Mouse (Mus musculus): ENCODE measurements around the gene Chic2. TPM values are rescaled to one million over a fixed set of nuclear protein-coding genes. Genes with fewer than 3 reads are reported as not detected.

Chic2 gene
- total and polyA plus RNA-seq, 3 experiments: 33.4 to 100 (median 41.1) TPM

GRCm38 (mm10) chr5:74952938-74953337 is 91.6 kb downstream of the Chic2 start:
- no peaks in the 10 kb centered on the region for H3K27me3 ChIP-seq (ENCODE audit: control insufficient read depth in 1 of 2, insufficient read depth in 2 of 2, low read length in 2 of 2)

GRCm38 (mm10) chr5:74951375-74951774 is 93.2 kb downstream of the Chic2 start:
- H3K9me3 ChIP-seq (replicated peaks; ENCODE audit: insufficient read depth, low read length): no peaks in the 10 kb centered on the region
- peaks cover 2 to 26% of the 10 kb centered on the region in 2 experiments; a peak in 3 of 4 replicates for H3K4me1 ChIP-seq (ENCODE audit: control insufficient read depth in 1 of 2, insufficient read depth in 2 of 2, low read length in 2 of 2)
- peaks cover 0 to 9% of the 10 kb centered on the region in 2 experiments; a peak in 2 of 4 replicates for H3K36me3 ChIP-seq (ENCODE audit: control insufficient read depth in 1 of 2, insufficient read depth in 2 of 2, low read length in 2 of 2)
- no peak overlapping the region for H3K9ac ChIP-seq (ENCODE audit: control insufficient read depth, low read depth, low read length, poor library complexity, severe bottlenecking)
- H3K79me2 ChIP-seq (ENCODE audit: control insufficient read depth, insufficient read depth, low read length, poor library complexity): no peaks in the 10 kb centered on the region
- TF ChIP-seq POLR2AphosphoS2 (IDR thresholded peaks at IDR 0.05; ENCODE audit: low read length) (no peak), UBTF (IDR thresholded peaks at IDR 0.05; ENCODE audit: borderline replicate concordance, insufficient read depth, low read depth, low read length) (no peak), RCOR1 (IDR thresholded peaks at IDR 0.05; ENCODE audit: low read depth, low read length) (no peak), MAX (IDR thresholded peaks at IDR 0.05; ENCODE audit: low read length) (no peak)
- no peak overlapping the region for H3K4me3 ChIP-seq (ENCODE audit: control insufficient read depth in 1 of 2, insufficient read depth in 1 of 2, low read depth in 2 of 2, low read length in 2 of 2)
- H3K27ac ChIP-seq (ENCODE audit: control insufficient read depth, low read depth, low read length): no peak overlapping the region
- no peak for DNase-seq (ENCODE audit: low read depth, low spot score)
- H3K27me3 ChIP-seq (ENCODE audit: control insufficient read depth in 1 of 2, insufficient read depth in 2 of 2, low read length in 2 of 2): no peaks in the 10 kb centered on the region

More at GRCm38 (mm10) chr5:74952938-74953337, 91.6 kb downstream of the Chic2 start:
- H3K4me1 ChIP-seq (ENCODE audit: control insufficient read depth in 1 of 2, insufficient read depth in 2 of 2, low read length in 2 of 2): peaks cover 9 to 37% of the 10 kb centered on the region in 2 experiments; a peak in 3 of 4 replicates
- H3K4me3 ChIP-seq (ENCODE audit: control insufficient read depth in 1 of 2, insufficient read depth in 1 of 2, low read depth in 2 of 2, low read length in 2 of 2): no peak overlapping the region
- H3K9ac ChIP-seq (ENCODE audit: control insufficient read depth, low read depth, low read length, poor library complexity, severe bottlenecking): no peak overlapping the region
- DNase-seq (ENCODE audit: low read depth, low spot score): no peak
- peaks cover 0 to 17% of the 10 kb centered on the region in 2 experiments; a peak in 2 of 4 replicates for H3K36me3 ChIP-seq (ENCODE audit: control insufficient read depth in 1 of 2, insufficient read depth in 2 of 2, low read length in 2 of 2)
- no peaks in the 10 kb centered on the region for H3K79me2 ChIP-seq (ENCODE audit: control insufficient read depth, insufficient read depth, low read length, poor library complexity)
- no peak overlapping the region for H3K27ac ChIP-seq (ENCODE audit: control insufficient read depth, low read depth, low read length)
- no peak for TF ChIP-seq ETS1 (IDR thresholded peaks at IDR 0.05; ENCODE audit: low read depth, low read length)
- TF ChIP-seq SMC3 (IDR thresholded peaks at IDR 0.05; ENCODE audit: low read depth, low read length): no peak
- TF ChIP-seq MEF2A (IDR thresholded peaks at IDR 0.05; ENCODE audit: extremely low read depth, insufficient replicate concordance, low read depth, low read length, poor library complexity, severe bottlenecking): no peak
- no peaks in the 10 kb centered on the region for H3K9me3 ChIP-seq (replicated peaks; ENCODE audit: insufficient read depth, low read length)

DNA sequence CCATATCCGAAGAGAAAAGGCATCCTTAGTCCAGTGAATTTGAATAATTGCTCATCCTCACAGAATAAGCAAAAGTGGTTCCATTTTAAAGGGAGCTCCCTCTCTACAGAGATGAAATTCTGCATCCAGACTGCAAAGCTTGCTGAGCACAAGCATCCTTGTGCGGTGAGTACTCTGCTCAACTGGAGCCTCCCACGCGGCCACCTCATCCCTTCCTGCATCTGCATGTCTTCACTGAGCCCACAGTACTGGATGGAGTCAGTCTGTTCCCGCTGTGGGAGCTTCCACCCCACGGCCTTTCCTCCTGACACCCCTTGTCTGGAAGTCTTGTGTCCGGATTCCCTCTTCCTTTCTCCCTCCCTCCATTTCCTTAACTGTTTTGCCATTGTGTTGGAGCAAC is 95.3 kb downstream of the Chic2 start:
- Histone ChIP-seq H3K4me3 (ENCODE audit: control insufficient read depth in 1 of 2, insufficient read depth in 1 of 2, low read depth in 2 of 2, low read length in 2 of 2) (no peak overlapping the region), H3K36me3 (ENCODE audit: control insufficient read depth in 1 of 2, insufficient read depth in 2 of 2, low read length in 2 of 2) (peaks cover 0 to 13% of the 10 kb centered on the region in 2 experiments; a peak in 2 of 4 replicates), H3K27me3 (ENCODE audit: control insufficient read depth in 1 of 2, insufficient read depth in 2 of 2, low read length in 2 of 2) (no peaks in the 10 kb centered on the region), H3K9ac (ENCODE audit: control insufficient read depth, low read depth, low read length, poor library complexity, severe bottlenecking) (no peak overlapping the region), H3K9me3 (replicated peaks; ENCODE audit: insufficient read depth, low read length) (no peaks in the 10 kb centered on the region), H3K27ac (ENCODE audit: control insufficient read depth, low read depth, low read length) (no peak overlapping the region), H3K79me2 (ENCODE audit: control insufficient read depth, insufficient read depth, low read length, poor library complexity) (no peaks in the 10 kb centered on the region), H3K4me1 (ENCODE audit: control insufficient read depth in 1 of 2, insufficient read depth in 2 of 2, low read length in 2 of 2) (peaks cover 2 to 26% of the 10 kb centered on the region in 2 experiments; a peak in 2 of 4 replicates)
- DNase-seq (ENCODE audit: low read depth, low spot score): no peak
- TF ChIP-seq NRF1 (IDR thresholded peaks at IDR 0.05; ENCODE audit: insufficient read depth, low read depth, low read length, poor library complexity, severe bottlenecking): no peak
- TF ChIP-seq POLR2AphosphoS2 (IDR thresholded peaks at IDR 0.05; ENCODE audit: low read length): no peak
- TF ChIP-seq MAZ (IDR thresholded peaks at IDR 0.05; ENCODE audit: low read depth, low read length): no peak
- TF ChIP-seq JUND (IDR thresholded peaks at IDR 0.05; ENCODE audit: low read depth, low read length): no peak

All from MEL (cell line).